Mouse (Mus musculus) heart, postnatal 36 days (tissue): ENCODE measurements around the gene Oaz2. TPM values are rescaled to one million over a fixed set of nuclear protein-coding genes. Genes with fewer than 3 reads are reported as not detected.
"Not testable (repeated sequence)": the region's sequence is repeated elsewhere in the genome, so short reads cannot be mapped to it uniquely, and the experiment has no call there.

ENCODE experiments used
- DNase-seq, 2 experiments: peaks; one replicate each; pipeline ENCODE4 v3.0.0; 2021 to 2022
- intact Hi-C: fragments of 180-260 bp; cut with DNase I; formaldehyde crosslinking; loops from one replicate; pipeline ENCODE4 v1.15.1; 2025
- total RNA-seq, 2 experiments: library from RNA; stranded (reverse); gene quantifications; 2 replicates each; pipeline ENCODE4 v1.2.3; 2021

Gene Oaz2
- total RNA-seq, 2 experiments from 2014 or later: 225 to 237 TPM

- intact Hi-C loops: no loop called here
- no peak for DNase-seq
These were observed 19.1 kb upstream of the Oaz2 start for GRCm38 (mm10) chr9:65648730-65649129.

- DNase-seq: no peak
- intact Hi-C loops: no loop called here
These were observed 17.8 kb upstream of the Oaz2 start for GRCm38 (mm10) chr9:65649997-65650396.

- intact Hi-C loops, DNase-seq: not testable (repeated sequence)
These were observed 15.8 kb upstream of the Oaz2 start for GRCm38 (mm10) chr9:65651957-65652356.

GRCm38 (mm10) chr9:65653741-65654140 is 14.1 kb upstream of the Oaz2 start:
- DNase-seq: no peak
- intact Hi-C loops: no loop called here

GRCm38 (mm10) chr9:65654700-65655237 is 13.0 kb upstream of the Oaz2 start:
- no peak for DNase-seq

GRCm38 (mm10) chr9:65655540-65655939 is 12.3 kb upstream of the Oaz2 start:
- DNase-seq: no peak
- intact Hi-C loops: no loop called here

More at GRCm38 (mm10) chr9:65654700-65655237, 13.0 kb upstream of the Oaz2 start:
- intact Hi-C loops: no loop called here

- intact Hi-C loops: no loop called here
- no peak for DNase-seq
These were observed 10.6 kb upstream of the Oaz2 start for GRCm38 (mm10) chr9:65657218-65657617.

- DNase-seq: no peak
- intact Hi-C loops: no loop called here
These were observed 6.8 kb upstream of the Oaz2 start for GRCm38 (mm10) chr9:65661029-65661428.

GRCm38 (mm10) chr9:65661493-65661892 is 6.3 kb upstream of the Oaz2 start:
- intact Hi-C loops: no loop called here
- no peak for DNase-seq

GRCm38 (mm10) chr9:65664163-65664562 is 3.6 kb upstream of the Oaz2 start:
- intact Hi-C loops: loop anchor here (1.0 to 2.0 kb wide), 3 partner anchors 35 to 186 kb away; partner anchors contain the start of gene Rbpms2
- peak; percentile 72 to 74 for DNase-seq

- intact Hi-C loops: loop anchor here (1.0 to 5.0 kb wide), 3 partner anchors 18 to 163 kb away; partner anchors contain the start of gene Ankdd1a
- peak; percentile 67 to 76 for DNase-seq
These were observed 1.8 kb upstream of the Oaz2 start for GRCm38 (mm10) chr9:65666042-65666441.

- peak; percentile 65 to 68 for DNase-seq
- intact Hi-C loops: no loop called here
These were observed 3.7 kb downstream of the Oaz2 start for GRCm38 (mm10) chr9:65671431-65671931.

GRCm38 (mm10) chr9:65672996-65673395 is 5.2 kb downstream of the Oaz2 start:
- no peak for DNase-seq
- intact Hi-C loops: no loop called here

- intact Hi-C loops: no loop called here
These were observed 7.9 kb downstream of the Oaz2 start for GRCm38 (mm10) chr9:65675461-65676357.

GRCm38 (mm10) chr9:65676358-65677118 is 8.7 kb downstream of the Oaz2 start:
- intact Hi-C loops: no loop called here

More at GRCm38 (mm10) chr9:65675461-65676357, 7.9 kb downstream of the Oaz2 start:
- no peak for DNase-seq

GRCm38 (mm10) chr9:65677119-65677462 is 9.3 kb downstream of the Oaz2 start:
- intact Hi-C loops: no loop called here
- no peak for DNase-seq

More at GRCm38 (mm10) chr9:65676358-65677118, 8.7 kb downstream of the Oaz2 start:
- DNase-seq: peak; percentile 97

GRCm38 (mm10) chr9:65679181-65679761 is 11.5 kb downstream of the Oaz2 start:
- peak; percentile 56 to 60 for DNase-seq
- intact Hi-C loops: no loop called here

- intact Hi-C loops: loop anchor here (1.0 kb wide), 1 partner anchor 13 kb away; the partner anchor contains the start of gene Oaz2
- DNase-seq: no peak
These were observed 13.3 kb downstream of the Oaz2 start for GRCm38 (mm10) chr9:65680938-65681633.

GRCm38 (mm10) chr9:65681634-65681940 is 13.8 kb downstream of the Oaz2 start:
- no peak for DNase-seq
- intact Hi-C loops: loop anchor here (1.0 kb wide), 1 partner anchor 13 kb away; the partner anchor contains the start of gene Oaz2

GRCm38 (mm10) chr9:65682183-65682582 is 14.4 kb downstream of the Oaz2 start:
- no peak for DNase-seq
- intact Hi-C loops: no loop called here
